Mouse (Mus musculus) hindbrain, embryonic 10.5 days (tissue): ENCODE data around the gene L3mbtl2. TPM values are rescaled to one million over a fixed set of nuclear protein-coding genes. Genes with fewer than 3 reads are reported as not detected.

Experiments used
- DNase-seq: peaks from one replicate; pipeline ENCODE4 v3.0.0-alpha.2; 2017; ENCODE audit warnings: low spot score
- H3K27ac ChIP-seq: fragments of 300-500 bp; sonication (generic); 2 replicates; pipeline ENCODE4 v1.5.1; 2016; ENCODE audit warnings: mild to moderate bottlenecking, moderate library complexity
- H3K27me3 ChIP-seq: fragments of 300-500 bp; sonication (generic); 2 replicates; pipeline ENCODE4 v1.6.1; 2016; ENCODE audit warnings: mild to moderate bottlenecking; ENCODE audit not compliant: poor library complexity, insufficient read depth, severe bottlenecking
- H3K36me3 ChIP-seq: fragments of 300-500 bp; sonication (generic); 2 replicates; pipeline ENCODE4 v1.6.1; 2016; ENCODE audit warnings: mild to moderate bottlenecking, moderate library complexity
- H3K4me1 ChIP-seq: fragments of 300-500 bp; sonication (generic); replicated peaks from 2 replicates; pipeline ENCODE4 v1.6.1; 2016; ENCODE audit warnings: mild to moderate bottlenecking
- H3K4me3 ChIP-seq: fragments of 300-500 bp; sonication (generic); 2 replicates; pipeline ENCODE4 v1.5.1; 2016; ENCODE audit warnings: mild to moderate bottlenecking, moderate library complexity
- H3K9me3 ChIP-seq: fragments of 300-500 bp; sonication (generic); 2 replicates; pipeline ENCODE4 v1.6.1; 2016; ENCODE audit warnings: mild to moderate bottlenecking, moderate library complexity
- WGBS: fragments of 180-500 bp; shearing (Covaris S2); methylation state at CpG from one replicate; pipeline ENCODE4 v1.1.7; 2016; 5-methylcytosine and 5-hydroxymethylcytosine counted together
- polyA plus RNA-seq: library from polyadenylated mRNA; unstranded; fragments of >200 nt; fragmentation: Nextera tagmentation; extraction: Ambion mirVana; gene quantifications from 2 replicates; pipeline ENCODE4 v1.2.1, GENCODE M21; 2016

Gene L3mbtl2
- polyA plus RNA-seq, 1 experiment from 2014 or later, result 41.9 TPM

- H3K4me1 ChIP-seq, result 0 out of 2 replicates have a peak, but pooled peaks cover 5% of the 10 kb centered on the region
- DNase-seq, result no peak
- H3K27me3 ChIP-seq, result no peaks in the 10 kb centered on the region
- peaks cover 95% of the 10 kb centered on the region for H3K36me3 ChIP-seq
- WGBS, result 89% methylated on average over 9 of the region's 9 CpGs
- no peak overlapping the region for H3K27ac ChIP-seq
- H3K4me3 ChIP-seq, result no peak overlapping the region
- H3K9me3 ChIP-seq, result no peaks in the 10 kb centered on the region
These were observed 54.8 kb downstream of the L3mbtl2 start for GRCm38 (mm10) chr15:81718336-81719138.

- Histone ChIP-seq H3K4me3 (no peak overlapping the region), H3K9me3 (no peaks in the 10 kb centered on the region), H3K4me1 (0 out of 2 replicates have a peak, but pooled peaks cover 5% of the 10 kb centered on the region), H3K36me3 (peaks cover 95% of the 10 kb centered on the region), H3K27me3 (no peaks in the 10 kb centered on the region), H3K27ac (no peak overlapping the region)
- DNase-seq, result no peak
- 90% methylated on average over 6 of the region's 6 CpGs for WGBS
These were observed 55.4 kb downstream of the L3mbtl2 start for GRCm38 (mm10) chr15:81719139-81719531.

GRCm38 (mm10) chr15:81722361-81722760, 58.7 kb downstream of the L3mbtl2 start:
- Histone ChIP-seq H3K4me3 (no peak overlapping the region), H3K27me3 (no peaks in the 10 kb centered on the region), H3K4me1 (peaks cover 14% of the 10 kb centered on the region), H3K9me3 (no peaks in the 10 kb centered on the region), H3K27ac (no peak overlapping the region), H3K36me3 (peaks cover 97% of the 10 kb centered on the region)
- WGBS, result 93% methylated on average over 5 of the region's 5 CpGs
- no peak for DNase-seq

GRCm38 (mm10) chr15:81723653-81724052, 60.0 kb downstream of the L3mbtl2 start:
- no peak overlapping the region for H3K27ac ChIP-seq
- H3K9me3 ChIP-seq, result no peaks in the 10 kb centered on the region
- 92% methylated on average over 11 of the region's 11 CpGs for WGBS
- H3K4me3 ChIP-seq, result no peak overlapping the region
- no peak for DNase-seq
- peaks cover 23% of the 10 kb centered on the region for H3K4me1 ChIP-seq
- H3K36me3 ChIP-seq, result peaks cover 84% of the 10 kb centered on the region
- H3K27me3 ChIP-seq, result no peaks in the 10 kb centered on the region

- Histone ChIP-seq H3K36me3 (peaks cover 60% of the 10 kb centered on the region), H3K27ac (no peak overlapping the region), H3K9me3 (no peaks in the 10 kb centered on the region), H3K27me3 (no peaks in the 10 kb centered on the region), H3K4me1 (peaks cover 25% of the 10 kb centered on the region), H3K4me3 (no peak overlapping the region)
- no peak for DNase-seq
- WGBS, result 91% methylated on average over 8 of the region's 8 CpGs
These were observed 62.3 kb downstream of the L3mbtl2 start for GRCm38 (mm10) chr15:81725965-81726364.

- no peaks in the 10 kb centered on the region for H3K27me3 ChIP-seq
- peak overlapping the region; percentile 92 for H3K27ac ChIP-seq
- peaks cover 27% of the 10 kb centered on the region for H3K36me3 ChIP-seq
- no peaks in the 10 kb centered on the region for H3K9me3 ChIP-seq
- peaks cover 25% of the 10 kb centered on the region for H3K4me1 ChIP-seq
- H3K4me3 ChIP-seq, result peak overlapping the region; percentile 89
- under 1% methylated on average over 49 of the region's 49 CpGs for WGBS
- peak; percentile 18 for DNase-seq
These were observed 65.6 kb downstream of the L3mbtl2 start for GRCm38 (mm10) chr15:81729241-81729791.

GRCm38 (mm10) chr15:81729792-81730635, 66.3 kb downstream of the L3mbtl2 start:
- peak overlapping the region; percentile 92 for H3K27ac ChIP-seq
- peak overlapping the region; percentile 89 for H3K4me3 ChIP-seq
- H3K36me3 ChIP-seq, result peaks cover 20% of the 10 kb centered on the region
- H3K4me1 ChIP-seq, result peaks cover 25% of the 10 kb centered on the region
- no peaks in the 10 kb centered on the region for H3K27me3 ChIP-seq
- peak; percentile 99 for DNase-seq
- 5% methylated on average over 41 of the region's 41 CpGs for WGBS
- no peaks in the 10 kb centered on the region for H3K9me3 ChIP-seq

GRCm38 (mm10) chr15:81735075-81735474, 71.4 kb downstream of the L3mbtl2 start:
- no peak overlapping the region for H3K4me3 ChIP-seq
- H3K36me3 ChIP-seq, result no peaks in the 10 kb centered on the region
- H3K9me3 ChIP-seq, result no peaks in the 10 kb centered on the region
- no peak for DNase-seq
- 59% methylated on average over 3 of the region's 3 CpGs for WGBS
- no peaks in the 10 kb centered on the region for H3K4me1 ChIP-seq
- no peaks in the 10 kb centered on the region for H3K27me3 ChIP-seq
- no peak overlapping the region for H3K27ac ChIP-seq

Other genes with a start within 250 kb of the L3mbtl2 start
- 622 and 639 TPM in 2 replicates for gene Rbx1, start 197.6 kb upstream of the L3mbtl2 start, polyA plus RNA-seq
- 17.7 and 20.4 TPM in 2 replicates for gene Ep300, start 78.5 kb upstream of the L3mbtl2 start, polyA plus RNA-seq
- gene Chadl, start 33.4 kb downstream of the L3mbtl2 start, polyA plus RNA-seq, result 1.7 and 2.5 TPM in 2 replicates
- 37.9 and 40.8 TPM in 2 replicates for gene Zc3h7b, start 81.2 kb downstream of the L3mbtl2 start, polyA plus RNA-seq
- gene Rangap1, start 81.6 kb downstream of the L3mbtl2 start, polyA plus RNA-seq, result 166 and 178 TPM in 2 replicates
- 16.4 and 19.4 TPM in 2 replicates for gene Tef, start 138.5 kb downstream of the L3mbtl2 start, polyA plus RNA-seq
- 18.6 and 19.1 TPM in 2 replicates for gene Tob2, start 194.9 kb downstream of the L3mbtl2 start, polyA plus RNA-seq
- gene Phf5a, start 208.0 kb downstream of the L3mbtl2 start, polyA plus RNA-seq, result 212 and 249 TPM in 2 replicates
- 157 and 175 TPM in 2 replicates for gene Aco2, start 208.4 kb downstream of the L3mbtl2 start, polyA plus RNA-seq